Mouse (Mus musculus): ENCODE results near the gene Tigar. TPM values are rescaled to one million over a fixed set of nuclear protein-coding genes. Genes with fewer than 3 reads are reported as not detected.

The Tigar gene
- polyA plus RNA-seq, 1 experiment from 2014 or later, result 8.3 TPM

GRCm38 (mm10) chr6:127149303-127149943 lies 40.1 kb upstream of the Tigar start:
- Histone ChIP-seq H3K4me3 (peak overlapping the region; percentile 57), H3K36me3 (peaks cover 5% of the 10 kb centered on the region; the same call in 1 of the 2 replicates), H3K4me2 (replicated peaks) (peak overlapping the region; percentile 95), H3K9me3 (no peaks in the 10 kb centered on the region), H3K4me1 (peaks cover 45% of the 10 kb centered on the region), H3K27me3 (replicated peaks) (peaks cover 34% of the 10 kb centered on the region), H3K27ac (no peak overlapping the region), H3K9ac (peak overlapping the region; percentile 77)
- no peak for ATAC-seq (ENCODE audit: low FRiP score, low read depth)
- WGBS, result under 1% methylated on average over 30 of the region's 30 CpGs

DNA sequence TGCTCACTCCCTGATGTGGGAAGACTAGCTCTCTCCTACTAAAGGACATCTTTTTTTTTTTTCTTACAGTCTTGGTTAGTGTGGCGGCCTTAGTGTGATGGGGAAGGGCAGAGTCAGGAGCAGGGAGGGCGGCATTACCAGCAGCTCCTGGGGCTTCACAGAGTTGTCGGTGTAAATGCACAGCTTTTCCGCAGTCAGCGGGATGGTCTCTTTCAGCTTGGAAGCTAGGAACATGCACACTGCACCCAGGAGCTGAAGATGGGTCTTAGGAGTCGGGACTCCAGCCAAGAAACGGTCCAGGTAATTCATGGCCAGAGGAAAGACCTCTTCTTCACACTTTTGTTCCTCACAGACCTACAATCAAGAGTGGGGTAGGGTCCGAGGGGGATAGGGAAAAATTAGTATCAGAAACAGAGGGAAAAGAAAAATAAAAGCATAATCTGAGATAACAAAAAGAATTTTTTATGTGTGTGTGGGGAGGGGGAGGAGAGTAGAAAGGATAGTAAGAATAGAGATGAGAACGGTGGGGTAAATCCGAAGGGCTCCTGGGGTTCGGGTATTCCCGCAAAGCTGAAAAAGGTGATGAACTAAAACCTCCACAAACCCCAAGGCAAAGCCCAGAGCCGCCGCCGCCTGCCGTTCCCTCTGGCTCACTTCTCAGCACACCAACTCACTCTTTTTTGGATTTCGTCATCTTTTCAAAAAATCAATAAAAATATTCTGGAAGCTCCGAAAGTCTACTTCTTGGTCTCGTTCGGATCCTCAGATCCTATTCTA lies 39.4 kb upstream of the Tigar start:
- ATAC-seq (ENCODE audit: low FRiP score, low read depth), result no peak
- peaks cover 27% of the 10 kb centered on the region for H3K27me3 ChIP-seq (replicated peaks)
- no peak overlapping the region for H3K27ac ChIP-seq
- H3K36me3 ChIP-seq, result peaks cover 10% of the 10 kb centered on the region; the same call in 1 of the 2 replicates
- no peaks in the 10 kb centered on the region for H3K9me3 ChIP-seq
- 3% methylated on average over 20 of the region's 20 CpGs for WGBS
- H3K4me3 ChIP-seq, result peak overlapping the region; percentile 57
- peak overlapping the region; percentile 95 for H3K4me2 ChIP-seq (replicated peaks)
- H3K9ac ChIP-seq, result peak overlapping the region; percentile 77
- peaks cover 38% of the 10 kb centered on the region for H3K4me1 ChIP-seq

DNA sequence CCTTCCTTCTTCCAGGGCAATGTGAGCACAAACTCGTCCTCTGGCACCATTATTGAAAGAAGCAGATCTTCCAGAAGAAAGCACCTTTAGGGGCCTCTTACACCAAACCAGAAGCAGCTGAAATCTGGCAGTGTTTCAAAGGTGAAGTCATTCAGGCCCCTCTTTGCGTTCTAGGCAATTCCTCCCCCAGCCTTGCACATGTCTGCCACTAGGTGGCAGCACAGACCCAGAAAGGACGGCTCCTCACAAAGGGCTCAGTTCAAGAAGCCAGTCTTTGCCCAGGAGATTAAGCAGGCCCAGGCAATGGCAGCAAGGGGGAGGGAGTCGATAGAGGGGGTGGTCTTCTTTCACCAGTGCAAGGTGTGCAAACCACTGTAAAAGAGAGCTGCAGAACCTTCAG lies 38.3 kb upstream of the Tigar start:
- Histone ChIP-seq H3K9me3 (no peaks in the 10 kb centered on the region), H3K4me1 (peaks cover 27% of the 10 kb centered on the region), H3K27ac (no peak overlapping the region), H3K4me3 (no peak overlapping the region), H3K4me2 (replicated peaks) (peak overlapping the region; percentile 95), H3K27me3 (replicated peaks) (peaks cover 17% of the 10 kb centered on the region), H3K9ac (no peak overlapping the region), H3K36me3 (peaks cover 10% of the 10 kb centered on the region; the same call in 1 of the 2 replicates)
- 0% methylated on average over 4 of the region's 4 CpGs for WGBS
- 0 out of 2 replicates have a peak, but pooled peaks have one; percentile 10 for ATAC-seq (ENCODE audit: low FRiP score, low read depth)

GRCm38 (mm10) chr6:127146322-127146947 lies 37.1 kb upstream of the Tigar start:
- H3K4me2 ChIP-seq (replicated peaks), result no peak overlapping the region
- 86% methylated on average over 3 of the region's 3 CpGs for WGBS

DNA sequence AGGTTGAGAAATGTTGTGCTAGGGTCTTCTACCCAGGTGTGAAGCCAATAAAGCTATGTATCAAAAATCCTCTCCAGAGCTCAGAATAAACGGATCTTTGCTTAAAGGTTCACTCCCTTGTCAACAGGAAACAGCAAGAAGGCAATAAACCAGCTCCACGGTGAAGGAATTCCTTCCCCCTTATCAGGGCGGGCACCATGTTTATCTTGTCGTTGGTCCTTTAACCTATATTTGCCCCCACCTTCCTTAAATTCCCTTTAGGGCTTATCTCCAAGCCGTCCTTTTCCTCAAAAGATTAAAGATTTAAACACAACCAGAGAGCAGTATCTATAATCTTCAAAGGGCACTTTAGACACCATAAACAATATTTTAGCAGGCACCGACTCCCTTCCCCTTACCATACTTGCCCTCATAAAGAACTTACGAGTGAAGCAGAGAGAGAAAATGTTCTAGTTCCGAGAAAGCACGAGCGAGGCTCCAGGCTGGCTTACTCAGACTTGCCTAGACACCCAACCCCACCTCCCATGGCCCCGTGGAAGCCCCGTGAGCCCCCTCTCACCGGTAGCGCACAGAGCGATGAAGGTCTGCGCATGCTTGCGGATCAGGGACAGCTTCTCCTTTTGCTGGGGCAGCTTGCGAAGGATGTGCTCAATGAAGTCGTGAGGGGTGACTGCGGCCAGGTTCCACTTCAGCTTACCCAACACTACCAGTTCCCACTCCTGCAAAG lies 36.3 kb upstream of the Tigar start:
- no peak overlapping the region for H3K4me2 ChIP-seq (replicated peaks)
- no peak overlapping the region for H3K27ac ChIP-seq
- H3K36me3 ChIP-seq, result peaks cover 13% of the 10 kb centered on the region; the same call in 1 of the 2 replicates
- 79% methylated on average over 20 of the region's 20 CpGs for WGBS
- no peaks in the 10 kb centered on the region for H3K9me3 ChIP-seq
- no peak overlapping the region for H3K4me3 ChIP-seq
- peaks cover 4% of the 10 kb centered on the region; the same call in 1 of the 2 replicates for H3K27me3 ChIP-seq (replicated peaks)
- no peak overlapping the region for H3K9ac ChIP-seq
- H3K4me1 ChIP-seq, result peaks cover 7% of the 10 kb centered on the region
- ATAC-seq (ENCODE audit: low FRiP score, low read depth), result no peak

More at GRCm38 (mm10) chr6:127146322-127146947, 37.1 kb upstream of the Tigar start:
- H3K4me1 ChIP-seq, result peaks cover 15% of the 10 kb centered on the region
- H3K4me3 ChIP-seq, result no peak overlapping the region
- H3K9ac ChIP-seq, result no peak overlapping the region
- no peak for ATAC-seq (ENCODE audit: low FRiP score, low read depth)
- H3K9me3 ChIP-seq, result no peaks in the 10 kb centered on the region
- no peak overlapping the region for H3K27ac ChIP-seq
- peaks cover 4% of the 10 kb centered on the region; the same call in 1 of the 2 replicates for H3K27me3 ChIP-seq (replicated peaks)
- peaks cover 10% of the 10 kb centered on the region; the same call in 1 of the 2 replicates for H3K36me3 ChIP-seq

GRCm38 (mm10) chr6:127143576-127144288 lies 34.4 kb upstream of the Tigar start:
- no peak for ATAC-seq (ENCODE audit: low FRiP score, low read depth)
- Histone ChIP-seq H3K4me3 (no peak overlapping the region), H3K36me3 (peaks cover 30% of the 10 kb centered on the region), H3K4me1 (no peaks in the 10 kb centered on the region), H3K4me2 (replicated peaks) (no peak overlapping the region), H3K9me3 (no peaks in the 10 kb centered on the region), H3K9ac (no peak overlapping the region), H3K27ac (no peak overlapping the region), H3K27me3 (replicated peaks) (no peaks in the 10 kb centered on the region)
- 85% methylated on average over 7 of the region's 7 CpGs for WGBS

- no peak overlapping the region for H3K9ac ChIP-seq
- no peaks in the 10 kb centered on the region for H3K27me3 ChIP-seq (replicated peaks)
- H3K4me3 ChIP-seq, result no peak overlapping the region
- no peaks in the 10 kb centered on the region for H3K4me1 ChIP-seq
- H3K27ac ChIP-seq, result no peak overlapping the region
- no peaks in the 10 kb centered on the region for H3K9me3 ChIP-seq
- H3K36me3 ChIP-seq, result peaks cover 34% of the 10 kb centered on the region
- no peak overlapping the region for H3K4me2 ChIP-seq (replicated peaks)
- no peak for ATAC-seq (ENCODE audit: low FRiP score, low read depth)
- 82% methylated on average over 10 of the region's 10 CpGs for WGBS
Measured at GRCm38 (mm10) chr6:127143124-127143520, 33.8 kb upstream of the Tigar start.

GRCm38 (mm10) chr6:127142154-127143123 lies 33.1 kb upstream of the Tigar start:
- no peak overlapping the region for H3K27ac ChIP-seq

DNA sequence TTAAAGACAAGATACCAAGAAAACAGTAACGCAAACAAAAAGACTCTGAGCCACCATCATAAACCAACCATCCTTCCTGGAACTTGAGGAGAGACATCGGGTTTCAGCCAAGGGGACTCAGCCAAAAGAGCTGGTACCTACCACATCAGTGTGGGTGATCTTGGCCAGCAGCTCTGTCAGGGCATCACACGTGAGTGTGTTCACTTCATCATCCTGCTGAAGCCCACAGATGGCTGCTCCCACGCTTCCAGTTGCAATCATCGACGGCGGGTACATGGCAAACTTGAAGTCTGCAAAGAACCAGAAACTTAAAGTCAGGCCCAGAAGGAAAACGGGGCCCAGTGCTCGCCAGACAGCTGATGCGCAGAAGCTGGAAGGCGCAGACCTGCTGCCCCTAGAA lies 29.6 kb upstream of the Tigar start:
- ATAC-seq (ENCODE audit: low FRiP score, low read depth), result no peak
- Histone ChIP-seq H3K27me3 (replicated peaks) (no peaks in the 10 kb centered on the region), H3K4me3 (no peak overlapping the region), H3K4me2 (replicated peaks) (no peak overlapping the region), H3K9me3 (no peaks in the 10 kb centered on the region), H3K27ac (no peak overlapping the region), H3K36me3 (peaks cover 40% of the 10 kb centered on the region), H3K4me1 (0 out of 2 replicates have a peak, but pooled peaks cover 4% of the 10 kb centered on the region), H3K9ac (no peak overlapping the region)
- 92% methylated on average over 11 of the region's 11 CpGs for WGBS

More at GRCm38 (mm10) chr6:127142154-127143123, 33.1 kb upstream of the Tigar start:
- Histone ChIP-seq H3K36me3 (peaks cover 35% of the 10 kb centered on the region), H3K4me3 (no peak overlapping the region), H3K4me1 (no peaks in the 10 kb centered on the region), H3K9ac (no peak overlapping the region), H3K9me3 (no peaks in the 10 kb centered on the region), H3K27me3 (replicated peaks) (no peaks in the 10 kb centered on the region), H3K4me2 (replicated peaks) (peak overlapping the region; percentile 25)
- WGBS, result 29% methylated on average over 10 of the region's 10 CpGs
- 0 out of 2 replicates have a peak, but pooled peaks have one; percentile 38 for ATAC-seq (ENCODE audit: low FRiP score, low read depth)

GRCm38 (mm10) chr6:127133433-127134245 lies 24.3 kb upstream of the Tigar start:
- no peaks in the 10 kb centered on the region for H3K27me3 ChIP-seq (replicated peaks)
- 49% methylated on average over 16 of the region's 16 CpGs for WGBS
- peaks cover 4% of the 10 kb centered on the region; the same call in 1 of the 2 replicates for H3K4me1 ChIP-seq
- H3K9ac ChIP-seq, result no peak overlapping the region
- no peak overlapping the region for H3K4me3 ChIP-seq
- H3K9me3 ChIP-seq, result no peaks in the 10 kb centered on the region
- ATAC-seq (ENCODE audit: low FRiP score, low read depth), result peak; percentile 84
- peaks cover 29% of the 10 kb centered on the region for H3K36me3 ChIP-seq
- no peak overlapping the region for H3K27ac ChIP-seq
- H3K4me2 ChIP-seq (replicated peaks), result peak overlapping the region; percentile 30

All from neural tube, embryonic 12.5 days (tissue).